Mouse (Mus musculus): ENCODE results near the gene Cask. TPM values are rescaled to one million over a fixed set of nuclear protein-coding genes. Genes with fewer than 3 reads are reported as not detected.

The Cask gene
- polyA plus RNA-seq, 1 experiment from 2014 or later, result 13.6 TPM

GRCm38 (mm10) chrX:13725573-13726403 lies 125.4 kb downstream of the Cask start:
- 72% methylated on average over 8 of the region's 8 CpGs for WGBS
- no peaks in the 10 kb centered on the region for H3K9me3 ChIP-seq (ENCODE audit: low read length)
- H3K4me1 ChIP-seq (ENCODE audit: insufficient read depth, low read length), result no peaks in the 10 kb centered on the region
- H3K4me2 ChIP-seq (replicated peaks; ENCODE audit: low read depth, low read length), result no peak overlapping the region
- H3K27me3 ChIP-seq (ENCODE audit: insufficient read depth, low read length), result no peaks in the 10 kb centered on the region
- ATAC-seq (ENCODE audit: low FRiP score, low TSS enrichment), result no peak
- H3K4me3 ChIP-seq (ENCODE audit: low read length), result no peak overlapping the region
- H3K27ac ChIP-seq (ENCODE audit: low read length), result no peak overlapping the region
- no peaks in the 10 kb centered on the region for H3K36me3 ChIP-seq (ENCODE audit: insufficient read depth, low read length)
- H3K9ac ChIP-seq (replicated peaks; ENCODE audit: low read length), result no peak overlapping the region

- Histone ChIP-seq H3K27ac (ENCODE audit: low read length) (no peak overlapping the region), H3K4me2 (replicated peaks; ENCODE audit: low read depth, low read length) (no peak overlapping the region), H3K4me1 (ENCODE audit: insufficient read depth, low read length) (no peaks in the 10 kb centered on the region), H3K4me3 (ENCODE audit: low read length) (no peak overlapping the region), H3K27me3 (ENCODE audit: insufficient read depth, low read length) (no peaks in the 10 kb centered on the region), H3K9ac (replicated peaks; ENCODE audit: low read length) (no peak overlapping the region), H3K36me3 (ENCODE audit: insufficient read depth, low read length) (no peaks in the 10 kb centered on the region), H3K9me3 (ENCODE audit: low read length) (no peaks in the 10 kb centered on the region)
- 66% methylated on average over 7 of the region's 7 CpGs for WGBS
- no peak for ATAC-seq (ENCODE audit: low FRiP score, low TSS enrichment)
Observed at GRCm38 (mm10) chrX:13720296-13720829, 130.8 kb downstream of the Cask start.

GRCm38 (mm10) chrX:13718283-13718682 lies 132.9 kb downstream of the Cask start:
- H3K4me2 ChIP-seq (replicated peaks; ENCODE audit: low read depth, low read length), result no peak overlapping the region
- no peak for ATAC-seq (ENCODE audit: low FRiP score, low TSS enrichment)
- 76% methylated on average over 1 of the region's 1 CpGs for WGBS

DNA sequence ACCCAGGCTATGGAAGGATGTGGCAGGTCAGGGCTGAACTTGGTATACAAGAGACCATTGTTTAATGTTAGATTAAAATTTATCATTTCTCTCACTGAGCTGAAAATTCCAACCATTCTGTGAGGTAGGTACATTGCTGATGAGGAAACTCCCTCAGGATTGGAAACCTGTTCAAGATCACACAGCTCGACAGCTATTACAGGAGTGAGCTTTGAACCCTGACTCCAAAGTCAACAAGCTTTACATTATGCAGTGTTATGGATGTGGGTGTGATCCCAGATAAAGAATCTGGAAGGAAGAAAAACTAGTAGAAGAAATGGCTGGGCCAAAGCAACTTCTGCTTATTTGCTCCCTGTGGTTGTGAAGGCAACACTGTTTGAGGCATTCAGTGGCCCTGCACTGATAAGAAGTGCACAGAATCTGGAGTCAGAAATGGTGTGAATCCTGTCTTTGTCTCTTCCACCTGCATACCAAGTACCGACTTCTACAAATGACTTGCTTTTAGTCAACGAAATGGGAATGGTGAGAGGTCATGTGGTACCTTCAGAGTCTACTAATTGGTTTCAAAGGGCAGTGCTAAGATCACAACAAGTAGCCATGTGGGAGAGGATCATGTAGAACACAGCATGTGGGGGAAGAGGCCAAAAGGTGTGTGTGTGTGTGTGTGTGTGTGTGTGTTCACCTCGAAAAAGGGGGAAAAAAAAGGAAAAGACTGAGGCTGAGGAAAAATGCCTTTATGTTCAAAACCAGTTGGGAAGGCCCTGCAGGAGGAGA lies 134.2 kb downstream of the Cask start:
- H3K4me3 ChIP-seq (ENCODE audit: low read length), result no peak overlapping the region
- H3K27me3 ChIP-seq (ENCODE audit: insufficient read depth, low read length), result no peaks in the 10 kb centered on the region
- no peaks in the 10 kb centered on the region for H3K4me1 ChIP-seq (ENCODE audit: insufficient read depth, low read length)
- H3K27ac ChIP-seq (ENCODE audit: low read length), result no peak overlapping the region
- H3K9ac ChIP-seq (replicated peaks; ENCODE audit: low read length), result no peak overlapping the region
- H3K4me2 ChIP-seq (replicated peaks; ENCODE audit: low read depth, low read length), result no peak overlapping the region
- no peaks in the 10 kb centered on the region for H3K36me3 ChIP-seq (ENCODE audit: insufficient read depth, low read length)
- 71% methylated on average over 4 of the region's 4 CpGs for WGBS
- ATAC-seq (ENCODE audit: low FRiP score, low TSS enrichment), result no peak
- no peaks in the 10 kb centered on the region for H3K9me3 ChIP-seq (ENCODE audit: low read length)

More at GRCm38 (mm10) chrX:13718283-13718682, 132.9 kb downstream of the Cask start:
- Histone ChIP-seq H3K4me3 (ENCODE audit: low read length) (no peak overlapping the region), H3K27ac (ENCODE audit: low read length) (no peak overlapping the region), H3K4me1 (ENCODE audit: insufficient read depth, low read length) (no peaks in the 10 kb centered on the region), H3K9ac (replicated peaks; ENCODE audit: low read length) (no peak overlapping the region), H3K36me3 (ENCODE audit: insufficient read depth, low read length) (no peaks in the 10 kb centered on the region), H3K9me3 (ENCODE audit: low read length) (no peaks in the 10 kb centered on the region), H3K27me3 (ENCODE audit: insufficient read depth, low read length) (no peaks in the 10 kb centered on the region)

- no peak for ATAC-seq (ENCODE audit: low FRiP score, low TSS enrichment)
- WGBS, result 51% methylated on average over 2 of the region's 2 CpGs
- no peaks in the 10 kb centered on the region for H3K36me3 ChIP-seq (ENCODE audit: insufficient read depth, low read length)
Observed at GRCm38 (mm10) chrX:13710174-13710573, 141.0 kb downstream of the Cask start.

DNA sequence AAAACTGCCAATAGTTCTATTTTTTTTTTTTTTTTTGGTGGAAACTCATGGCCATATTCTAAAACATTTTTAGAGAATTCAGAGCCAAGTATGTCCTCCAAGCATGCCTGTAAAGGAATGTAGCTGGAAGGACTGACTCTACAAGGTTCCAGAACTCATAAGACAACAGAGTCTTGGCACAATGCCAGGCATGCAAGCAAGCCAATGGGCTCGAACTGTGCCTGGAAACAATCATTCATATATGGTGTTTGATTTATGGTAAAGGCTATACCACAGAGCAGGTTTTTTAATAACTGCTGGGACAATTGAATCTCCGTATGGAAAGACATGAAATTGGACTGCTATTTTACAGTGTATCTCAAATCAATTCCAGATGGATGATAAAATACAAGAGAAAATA lies 146.1 kb downstream of the Cask start:
- Histone ChIP-seq H3K4me3 (ENCODE audit: low read length) (no peak overlapping the region), H3K27me3 (ENCODE audit: insufficient read depth, low read length) (no peaks in the 10 kb centered on the region), H3K9me3 (ENCODE audit: low read length) (no peaks in the 10 kb centered on the region), H3K36me3 (ENCODE audit: insufficient read depth, low read length) (no peaks in the 10 kb centered on the region), H3K4me1 (ENCODE audit: insufficient read depth, low read length) (no peaks in the 10 kb centered on the region), H3K27ac (ENCODE audit: low read length) (no peak overlapping the region), H3K9ac (replicated peaks; ENCODE audit: low read length) (no peak overlapping the region), H3K4me2 (replicated peaks; ENCODE audit: low read depth, low read length) (no peak overlapping the region)
- ATAC-seq (ENCODE audit: low FRiP score, low TSS enrichment), result no peak
- 52% methylated on average over 2 of the region's 2 CpGs for WGBS

More at GRCm38 (mm10) chrX:13710174-13710573, 141.0 kb downstream of the Cask start:
- H3K27me3 ChIP-seq (ENCODE audit: insufficient read depth, low read length), result no peaks in the 10 kb centered on the region
- H3K4me2 ChIP-seq (replicated peaks; ENCODE audit: low read depth, low read length), result no peak overlapping the region
- H3K9ac ChIP-seq (replicated peaks; ENCODE audit: low read length), result no peak overlapping the region
- H3K9me3 ChIP-seq (ENCODE audit: low read length), result no peaks in the 10 kb centered on the region
- no peak overlapping the region for H3K4me3 ChIP-seq (ENCODE audit: low read length)
- no peaks in the 10 kb centered on the region for H3K4me1 ChIP-seq (ENCODE audit: insufficient read depth, low read length)
- H3K27ac ChIP-seq (ENCODE audit: low read length), result no peak overlapping the region

DNA sequence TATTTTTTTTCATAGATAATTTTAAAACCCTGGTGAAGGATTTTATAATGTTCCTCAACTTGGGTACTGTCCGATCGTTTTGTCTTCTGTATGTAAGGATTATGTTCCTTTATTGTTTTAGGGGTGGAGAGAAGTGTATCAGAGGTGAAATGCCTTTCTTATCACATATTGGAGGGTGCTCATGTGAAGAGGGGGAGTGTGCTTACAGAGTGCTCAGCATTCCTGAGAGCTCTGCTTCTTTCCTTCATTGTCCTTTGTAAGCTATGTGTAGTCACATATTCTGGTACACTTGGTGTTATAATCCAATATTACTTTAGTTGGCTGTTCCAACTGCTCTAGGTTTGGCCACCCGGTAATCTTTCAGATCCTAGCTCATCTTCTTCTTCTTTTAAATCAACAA lies 150.5 kb downstream of the Cask start:
- Histone ChIP-seq H3K4me3 (ENCODE audit: low read length) (no peak overlapping the region), H3K36me3 (ENCODE audit: insufficient read depth, low read length) (no peaks in the 10 kb centered on the region), H3K4me1 (ENCODE audit: insufficient read depth, low read length) (no peaks in the 10 kb centered on the region), H3K9ac (replicated peaks; ENCODE audit: low read length) (no peak overlapping the region), H3K9me3 (ENCODE audit: low read length) (no peaks in the 10 kb centered on the region), H3K27ac (ENCODE audit: low read length) (no peak overlapping the region), H3K27me3 (ENCODE audit: insufficient read depth, low read length) (no peaks in the 10 kb centered on the region), H3K4me2 (replicated peaks; ENCODE audit: low read depth, low read length) (no peak overlapping the region)
- WGBS, result 90% methylated on average over 3 of the region's 3 CpGs
- ATAC-seq (ENCODE audit: low FRiP score, low TSS enrichment), result no peak

GRCm38 (mm10) chrX:13691865-13692264 lies 159.3 kb downstream of the Cask start:
- Histone ChIP-seq H3K4me2 (replicated peaks; ENCODE audit: low read depth, low read length) (no peak overlapping the region), H3K9ac (replicated peaks; ENCODE audit: low read length) (no peak overlapping the region), H3K27ac (ENCODE audit: low read length) (no peak overlapping the region), H3K36me3 (ENCODE audit: insufficient read depth, low read length) (no peaks in the 10 kb centered on the region), H3K9me3 (ENCODE audit: low read length) (no peaks in the 10 kb centered on the region), H3K4me3 (ENCODE audit: low read length) (no peak overlapping the region), H3K4me1 (ENCODE audit: insufficient read depth, low read length) (no peaks in the 10 kb centered on the region), H3K27me3 (ENCODE audit: insufficient read depth, low read length) (no peaks in the 10 kb centered on the region)
- WGBS, result 83% methylated on average over 4 of the region's 4 CpGs
- ATAC-seq (ENCODE audit: low FRiP score, low TSS enrichment), result no peak

DNA sequence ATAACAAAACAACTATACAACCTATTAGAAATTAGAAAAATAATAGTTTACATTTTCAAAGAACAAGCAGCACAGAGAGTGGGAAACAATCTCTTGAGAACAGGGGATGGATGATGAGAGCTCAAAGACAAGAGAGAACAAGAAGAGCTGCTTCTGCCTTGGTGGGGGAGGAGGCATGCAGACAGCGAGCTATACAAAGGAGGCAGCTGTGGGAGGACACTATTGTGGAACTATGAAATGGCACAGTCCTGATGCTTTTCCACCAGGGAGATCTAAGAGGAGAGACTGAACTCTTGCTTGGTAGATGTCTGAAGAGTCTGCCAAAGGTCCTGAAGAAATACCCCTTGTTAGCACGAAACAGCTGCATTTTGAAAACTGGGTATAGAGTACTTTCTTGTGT lies 162.8 kb downstream of the Cask start:
- 55% methylated on average over 2 of the region's 2 CpGs for WGBS

DNA sequence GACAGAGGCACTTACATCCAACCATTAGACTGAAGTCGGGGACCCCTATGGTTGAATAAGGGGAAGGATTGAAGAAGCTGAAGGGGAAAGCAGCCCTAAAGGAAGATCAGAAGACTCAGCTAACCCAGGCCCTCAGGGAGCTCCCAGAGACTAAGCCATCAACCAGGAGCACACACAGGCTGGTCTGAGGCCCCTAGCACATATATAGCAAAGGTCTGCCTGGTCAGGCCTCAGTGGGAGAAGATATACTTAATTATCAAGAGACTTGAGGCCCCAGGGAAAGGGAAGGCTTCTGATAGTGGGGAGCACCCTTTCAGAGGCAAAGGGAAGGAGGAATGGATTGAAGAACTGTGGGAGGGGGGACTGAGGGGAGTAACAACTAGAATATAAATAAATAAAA lies 164.6 kb downstream of the Cask start:
- H3K4me2 ChIP-seq (replicated peaks; ENCODE audit: low read depth, low read length), result no peak overlapping the region
- no peak overlapping the region for H3K4me3 ChIP-seq (ENCODE audit: low read length)
- ATAC-seq (ENCODE audit: low FRiP score, low TSS enrichment), result no peak
- no peaks in the 10 kb centered on the region for H3K27me3 ChIP-seq (ENCODE audit: insufficient read depth, low read length)
- WGBS, result 85% methylated on average over 1 of the region's 1 CpGs
- H3K4me1 ChIP-seq (ENCODE audit: insufficient read depth, low read length), result no peaks in the 10 kb centered on the region
- H3K9me3 ChIP-seq (ENCODE audit: low read length), result no peaks in the 10 kb centered on the region
- no peaks in the 10 kb centered on the region for H3K36me3 ChIP-seq (ENCODE audit: insufficient read depth, low read length)
- no peak overlapping the region for H3K27ac ChIP-seq (ENCODE audit: low read length)
- H3K9ac ChIP-seq (replicated peaks; ENCODE audit: low read length), result no peak overlapping the region

More for the DNA sequence above, 162.8 kb downstream of the Cask start:
- Histone ChIP-seq H3K9me3 (ENCODE audit: low read length) (no peaks in the 10 kb centered on the region), H3K27me3 (ENCODE audit: insufficient read depth, low read length) (no peaks in the 10 kb centered on the region), H3K36me3 (ENCODE audit: insufficient read depth, low read length) (no peaks in the 10 kb centered on the region), H3K27ac (ENCODE audit: low read length) (no peak overlapping the region), H3K4me3 (ENCODE audit: low read length) (no peak overlapping the region), H3K4me1 (ENCODE audit: insufficient read depth, low read length) (no peaks in the 10 kb centered on the region), H3K9ac (replicated peaks; ENCODE audit: low read length) (no peak overlapping the region), H3K4me2 (replicated peaks; ENCODE audit: low read depth, low read length) (no peak overlapping the region)
- no peak for ATAC-seq (ENCODE audit: low FRiP score, low TSS enrichment)
